Mouse (Mus musculus): ENCODE results near the gene Fads6.

Gene Fads6

DNA sequence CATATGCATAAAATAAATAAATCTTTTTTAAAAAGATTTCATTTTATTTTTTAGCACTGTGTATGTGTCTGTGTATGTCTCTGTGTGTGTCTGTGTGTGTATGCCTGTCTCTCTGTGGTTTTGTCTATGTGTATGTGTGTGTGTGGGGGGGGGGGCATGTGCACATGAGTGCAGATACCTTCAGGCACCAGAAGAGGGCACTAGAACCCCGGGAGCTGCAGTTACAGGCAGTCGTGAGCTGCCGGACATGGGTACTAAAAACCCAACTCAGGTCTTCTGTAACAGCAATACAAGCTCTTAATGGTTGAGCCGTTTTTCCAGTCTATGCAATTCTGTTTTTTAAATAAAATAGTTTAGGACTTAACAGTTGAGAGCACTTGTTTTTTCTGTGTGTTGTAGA lies 3.3 kb upstream of the Fads6 start:
- no peak for DNase-seq (ENCODE audit: low read depth)

DNA sequence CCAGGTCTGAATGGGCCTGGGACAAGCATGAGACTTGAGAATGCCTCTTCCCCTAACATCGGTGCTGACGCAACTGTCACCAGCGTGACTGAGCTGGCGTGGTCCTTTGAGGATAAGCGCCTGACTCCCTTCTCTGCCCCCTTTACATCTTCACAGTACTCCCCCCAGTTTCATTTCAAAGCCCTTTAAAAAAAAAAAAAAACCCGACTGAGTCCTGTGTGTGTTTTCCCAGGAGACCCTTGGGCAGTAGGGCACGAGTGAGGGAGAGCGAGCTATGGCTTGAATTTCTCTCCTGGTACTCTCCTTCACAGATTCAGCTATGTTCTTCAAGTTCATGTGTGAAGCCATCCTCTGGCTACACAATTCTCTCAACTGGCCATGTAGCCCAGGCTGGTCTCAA lies 697 bp upstream of the Fads6 start:
- no peak for DNase-seq (ENCODE audit: low read depth)

DNA sequence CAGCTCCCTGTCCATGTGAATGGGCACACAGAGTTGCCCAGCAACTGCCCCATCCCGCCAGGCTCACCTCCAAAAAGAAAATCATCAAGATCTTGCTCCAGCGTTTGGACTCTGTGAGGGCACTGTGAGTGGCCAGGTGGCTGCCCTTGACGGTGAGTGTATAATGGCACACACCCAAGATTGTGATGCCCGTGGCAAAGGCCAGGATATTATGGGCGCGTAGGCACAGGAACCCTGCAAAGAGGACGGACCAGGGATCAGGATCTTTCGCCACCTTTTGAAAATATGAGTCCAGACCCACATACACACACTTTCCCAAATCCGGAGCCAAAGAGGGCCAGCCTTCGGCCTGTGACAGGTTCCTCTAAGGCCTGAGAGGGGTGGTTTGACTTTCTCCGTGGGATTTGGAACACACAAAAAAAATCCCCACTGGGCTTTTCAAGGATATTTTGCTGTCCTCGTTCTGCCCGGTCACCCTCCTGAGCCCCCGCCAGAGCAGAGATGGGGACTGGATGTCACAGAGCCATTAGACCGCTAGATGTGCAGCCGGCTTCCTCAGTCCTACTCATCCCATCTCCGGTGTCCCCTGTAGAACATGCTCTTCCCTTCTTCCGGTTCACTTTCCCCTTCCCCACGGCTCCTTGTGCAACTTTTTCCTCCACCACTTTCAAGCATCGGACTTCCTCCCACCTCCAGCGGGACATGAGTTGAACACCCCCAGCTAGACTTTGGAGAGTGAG lies 822 bp downstream of the Fads6 start:
- no peak for DNase-seq (ENCODE audit: low read depth)

DNA sequence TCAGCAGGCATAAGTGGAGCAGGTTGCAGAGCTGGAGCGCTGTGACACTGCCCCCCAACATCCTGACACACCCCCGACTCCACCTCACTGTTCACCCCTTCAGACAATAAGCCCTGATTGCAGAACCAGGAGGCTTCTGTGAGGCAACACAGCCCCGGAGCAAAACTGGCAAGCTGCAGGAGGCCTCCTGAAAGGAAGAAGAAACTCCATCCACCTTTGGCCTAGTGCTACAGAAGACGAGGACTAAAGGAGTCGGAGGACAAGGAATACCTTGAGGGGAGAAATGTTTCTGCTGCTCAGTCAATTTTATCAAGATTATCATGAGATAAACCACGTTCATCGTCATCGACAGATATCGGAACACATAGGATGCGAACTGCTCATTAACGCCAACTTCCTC lies 1.5 kb downstream of the Fads6 start:
- DNase-seq (ENCODE audit: low read depth): no peak

DNA sequence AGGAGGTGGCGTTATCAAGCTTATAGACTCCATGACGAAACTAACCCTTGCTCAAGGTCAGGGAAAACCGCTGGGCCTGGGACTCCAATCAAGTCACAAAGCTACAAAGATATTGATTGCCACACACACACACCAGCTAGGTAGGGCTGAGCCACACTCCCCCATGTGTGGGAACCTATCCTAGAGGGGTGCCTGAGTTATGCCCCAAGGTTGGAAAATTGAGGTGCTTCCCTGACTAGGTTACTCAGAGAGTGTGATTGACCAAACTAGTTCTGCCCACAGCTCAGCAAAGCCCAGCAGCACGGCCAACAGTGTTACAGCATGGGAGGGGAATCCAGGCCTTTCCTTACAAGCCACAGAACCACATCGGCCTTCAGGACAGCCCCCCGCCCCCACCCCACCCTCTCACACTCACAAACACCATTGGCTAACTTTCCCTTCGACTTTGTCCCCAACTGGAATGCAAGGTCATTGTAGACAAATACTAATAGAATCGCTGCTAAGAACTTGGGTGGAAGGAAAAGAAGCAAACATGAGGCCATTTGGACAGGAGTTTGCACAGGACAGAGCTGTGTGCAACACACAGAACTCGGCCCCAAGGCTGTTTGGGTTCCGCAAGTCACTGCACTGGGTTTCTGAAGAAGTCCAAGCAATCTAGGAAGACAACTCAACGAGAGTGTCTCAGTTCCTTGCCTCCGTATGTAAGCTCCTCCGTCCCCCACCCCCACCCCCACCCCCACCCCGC lies 4.7 kb downstream of the Fads6 start:
- DNase-seq (ENCODE audit: low read depth): no peak

DNA sequence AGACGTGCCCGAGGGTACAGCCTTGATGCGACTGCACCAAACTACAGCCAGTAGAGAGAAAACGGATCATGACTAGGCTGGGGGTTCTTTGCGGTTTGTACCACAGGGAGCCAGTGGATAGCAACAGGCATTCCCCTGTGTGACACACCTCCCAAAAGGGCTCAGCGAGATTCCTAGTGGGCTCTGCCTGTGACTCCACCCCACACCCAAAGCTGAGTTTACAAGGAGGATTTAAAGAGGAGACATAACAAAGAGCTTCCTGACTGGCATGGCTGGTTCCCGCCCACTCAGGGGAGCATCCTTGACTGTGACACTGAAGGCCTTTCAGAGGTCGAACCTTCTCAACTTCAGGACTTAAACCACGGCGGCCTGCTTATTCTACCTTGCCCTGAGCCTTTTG lies 6.0 kb downstream of the Fads6 start:
- DNase-seq (ENCODE audit: low read depth): no peak

DNA sequence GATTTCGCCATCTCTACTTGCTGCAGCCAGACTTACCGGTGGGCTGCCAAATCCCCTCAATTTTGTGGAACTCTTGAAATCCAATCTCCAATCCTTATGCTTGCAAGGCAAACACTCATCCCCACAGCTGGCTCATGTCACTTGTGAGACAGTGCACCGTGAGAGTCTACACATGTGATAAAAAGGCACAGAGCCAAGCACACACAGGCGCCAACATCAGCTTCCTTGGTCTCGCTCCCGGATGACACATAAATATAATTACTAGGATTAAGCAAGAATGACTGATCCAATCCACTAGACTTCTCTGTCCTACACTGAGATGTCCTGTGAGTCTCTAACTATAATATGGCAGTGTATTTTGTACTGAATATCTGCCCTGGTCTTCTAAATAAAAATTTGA lies 6.5 kb downstream of the Fads6 start:
- DNase-seq (ENCODE audit: low read depth): peak; percentile 93

DNA sequence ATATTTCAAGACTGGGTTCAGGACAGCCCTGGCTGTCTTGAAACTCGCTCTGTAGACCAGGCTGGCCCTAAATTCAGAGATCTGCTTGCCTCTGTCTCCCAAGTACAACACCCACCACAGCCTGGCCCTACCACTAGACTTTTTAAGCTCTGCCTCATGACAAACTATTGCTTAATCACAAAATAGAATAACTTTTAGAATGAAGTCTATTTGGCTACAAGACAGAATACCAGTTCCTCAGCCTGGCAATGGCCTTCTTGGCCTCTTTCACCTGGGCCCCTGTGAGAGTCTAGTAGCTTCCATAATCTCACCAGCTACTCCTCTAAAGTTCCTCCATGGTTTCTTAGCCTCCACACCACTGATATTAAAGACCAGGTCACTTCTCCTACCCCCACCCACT lies 7.1 kb downstream of the Fads6 start:
- DNase-seq (ENCODE audit: low read depth): no peak

DNA sequence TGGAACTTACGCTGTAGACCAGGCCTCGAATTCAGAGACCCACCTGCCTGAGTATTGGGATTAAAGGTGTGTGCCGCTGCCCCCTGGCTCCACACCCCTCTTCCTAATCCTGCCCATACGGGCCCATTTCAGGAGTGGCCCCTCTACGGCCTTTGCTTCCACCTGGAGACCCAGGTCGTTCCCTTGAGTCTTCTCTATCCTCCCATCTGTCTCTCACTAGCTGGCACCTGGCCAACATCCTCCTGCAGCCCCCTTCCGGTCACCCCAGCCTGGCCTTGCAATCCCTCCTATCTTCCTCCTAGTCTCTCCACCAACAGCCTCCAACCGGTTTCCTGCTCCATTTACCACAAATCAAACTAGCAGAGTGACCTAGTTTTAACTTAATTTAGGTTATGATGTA lies 7.6 kb downstream of the Fads6 start:
- DNase-seq (ENCODE audit: low read depth): no peak

DNA sequence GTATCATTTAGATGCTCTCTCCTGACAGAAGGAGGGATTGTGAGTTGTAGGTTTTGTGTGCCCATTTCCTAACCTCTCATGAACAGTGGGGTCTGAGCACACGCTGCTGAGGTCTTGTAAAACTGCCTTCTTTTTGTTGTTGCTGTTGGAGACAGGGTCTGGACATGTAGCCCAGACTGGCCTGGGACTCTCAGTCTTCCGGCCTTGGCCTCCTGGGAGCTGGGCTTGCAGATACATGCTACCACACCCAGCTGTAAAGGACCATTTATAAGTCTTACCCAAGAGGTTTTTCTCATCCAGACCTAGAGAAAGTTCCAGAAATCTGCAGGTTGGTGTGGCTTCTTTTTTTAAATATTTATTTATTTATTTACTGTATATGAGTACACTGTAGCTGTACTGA lies 9.2 kb downstream of the Fads6 start:
- DNase-seq (ENCODE audit: low read depth): no peak

DNA sequence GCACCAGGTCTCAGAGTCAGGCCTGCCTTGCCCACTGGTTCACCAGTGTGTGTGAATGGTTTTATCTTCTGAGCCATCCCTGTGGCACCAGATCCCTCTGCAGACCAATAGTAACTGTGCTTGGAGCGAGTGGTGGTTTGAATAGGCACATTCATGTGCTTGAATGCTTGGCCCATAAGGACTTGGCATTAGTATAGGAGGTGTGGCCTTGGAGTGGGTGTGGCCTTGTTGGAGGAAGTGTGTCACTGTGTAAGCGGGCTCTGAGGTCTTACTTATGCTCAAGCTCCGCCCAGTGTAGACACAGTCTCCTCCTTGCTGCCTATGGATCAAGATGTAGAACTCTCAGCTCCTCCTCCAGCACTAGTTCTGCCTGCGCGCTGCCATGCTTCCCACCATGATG lies 10.1 kb downstream of the Fads6 start:
- peak; percentile 54 for DNase-seq (ENCODE audit: low read depth)

DNA sequence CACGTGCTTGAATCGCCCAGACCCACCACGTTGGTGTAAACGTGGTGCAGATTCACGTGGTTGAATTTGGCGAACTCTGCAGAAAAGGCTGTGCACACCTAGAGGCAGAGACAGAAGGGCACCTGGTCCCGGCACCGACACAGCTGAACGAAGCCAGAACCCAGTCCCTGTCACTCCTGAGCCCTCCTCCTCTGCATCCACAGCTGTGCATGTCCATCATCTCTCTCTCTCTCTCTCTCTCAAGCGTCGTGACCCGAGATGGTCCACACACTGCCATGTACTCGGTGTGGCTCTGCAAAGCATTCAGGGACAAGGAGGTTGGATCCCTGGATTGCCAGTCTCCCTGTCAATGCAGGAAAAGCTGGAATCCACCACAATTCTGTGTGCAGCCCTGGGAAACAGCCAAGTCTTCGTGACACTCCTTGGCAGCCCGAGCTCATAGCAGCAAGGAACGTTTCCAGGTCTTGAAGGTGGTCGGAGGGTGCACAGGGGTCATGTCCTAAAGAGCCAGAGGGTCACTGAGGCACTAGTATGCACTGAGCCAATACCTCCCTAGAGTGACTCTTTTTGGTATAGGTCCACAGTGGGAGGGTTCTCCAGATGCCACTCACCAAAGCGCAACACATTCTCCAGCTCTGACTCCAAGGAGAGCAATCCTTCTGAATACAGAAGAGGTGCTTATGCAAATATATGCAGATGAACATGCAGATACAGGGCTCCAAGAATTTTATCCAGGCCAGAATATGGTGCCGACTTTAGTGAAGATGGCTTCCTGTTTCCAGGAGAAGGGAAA lies 11.1 kb downstream of the Fads6 start:
- DNase-seq (ENCODE audit: low read depth): no peak

DNA sequence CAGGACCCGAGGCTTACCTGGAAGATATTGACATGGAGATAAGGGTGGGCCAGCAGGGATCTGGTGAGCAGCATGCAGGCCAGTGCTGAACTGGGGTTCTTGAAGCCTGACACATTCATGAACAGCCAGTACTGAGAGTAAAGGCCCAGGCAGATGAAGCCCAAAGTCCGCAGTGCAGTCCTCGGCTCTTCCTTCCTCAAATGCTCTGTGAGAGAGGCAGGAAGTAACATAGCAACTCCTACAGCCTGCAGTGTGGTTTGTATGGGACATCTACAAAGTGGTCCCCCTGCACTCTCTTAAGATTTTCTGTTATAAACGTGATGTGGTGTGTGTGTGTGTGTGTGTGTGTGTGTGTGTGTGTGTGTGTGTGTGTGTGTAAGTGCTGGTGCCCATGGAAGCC lies 12.2 kb downstream of the Fads6 start:
- no peak for DNase-seq (ENCODE audit: low read depth)

DNA sequence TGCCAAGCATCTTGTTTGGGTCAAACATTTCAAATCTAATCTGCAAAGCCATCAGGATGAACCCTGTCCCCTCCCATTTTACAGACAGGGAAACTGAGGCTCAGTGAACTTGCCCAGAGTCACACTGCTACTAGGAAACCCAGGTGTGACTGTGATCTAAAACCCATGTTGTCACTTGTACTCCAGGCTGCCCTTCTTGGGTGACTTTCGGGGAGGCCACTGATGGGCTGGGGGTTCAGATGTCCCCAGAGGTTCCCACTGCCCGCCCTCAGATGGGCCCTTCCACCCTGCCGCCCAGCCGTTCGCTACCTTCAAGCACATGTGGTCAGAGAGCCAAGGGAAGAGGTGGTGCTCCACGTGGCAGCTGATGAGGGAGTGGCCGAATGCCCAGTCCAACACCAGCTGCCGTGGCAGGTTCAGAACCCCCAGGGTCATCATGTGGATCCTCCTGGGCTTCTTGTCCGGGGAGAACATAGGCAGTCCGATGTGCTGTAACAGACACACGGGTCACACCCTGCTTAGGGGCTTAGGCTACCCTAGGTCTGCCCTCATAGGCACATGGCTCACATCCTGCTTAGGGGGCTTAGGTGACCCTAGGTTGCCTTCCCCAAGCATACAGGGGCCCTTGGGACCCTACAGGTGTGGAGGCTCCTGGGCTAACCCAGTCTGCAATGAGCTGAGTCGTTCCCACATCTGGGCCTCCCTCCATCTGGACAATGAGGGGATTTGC lies 13.4 kb downstream of the Fads6 start:
- no peak for DNase-seq (ENCODE audit: low read depth)

DNA sequence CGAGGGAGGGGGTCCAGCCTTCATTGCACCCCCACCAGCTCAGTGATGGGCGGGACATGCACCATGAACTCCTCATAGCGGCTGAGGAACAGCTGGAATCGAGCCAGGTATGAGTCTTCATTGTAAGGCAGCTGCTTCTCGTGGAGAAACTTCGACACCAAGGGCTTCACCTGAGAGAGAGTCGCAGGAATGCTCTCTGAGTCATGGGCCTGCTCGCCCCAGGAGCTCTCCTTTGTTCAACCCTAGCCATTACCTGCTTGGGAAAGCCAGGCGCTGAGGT lies 14.0 kb downstream of the Fads6 start:
- DNase-seq (ENCODE audit: low read depth): peak; percentile 37

DNA sequence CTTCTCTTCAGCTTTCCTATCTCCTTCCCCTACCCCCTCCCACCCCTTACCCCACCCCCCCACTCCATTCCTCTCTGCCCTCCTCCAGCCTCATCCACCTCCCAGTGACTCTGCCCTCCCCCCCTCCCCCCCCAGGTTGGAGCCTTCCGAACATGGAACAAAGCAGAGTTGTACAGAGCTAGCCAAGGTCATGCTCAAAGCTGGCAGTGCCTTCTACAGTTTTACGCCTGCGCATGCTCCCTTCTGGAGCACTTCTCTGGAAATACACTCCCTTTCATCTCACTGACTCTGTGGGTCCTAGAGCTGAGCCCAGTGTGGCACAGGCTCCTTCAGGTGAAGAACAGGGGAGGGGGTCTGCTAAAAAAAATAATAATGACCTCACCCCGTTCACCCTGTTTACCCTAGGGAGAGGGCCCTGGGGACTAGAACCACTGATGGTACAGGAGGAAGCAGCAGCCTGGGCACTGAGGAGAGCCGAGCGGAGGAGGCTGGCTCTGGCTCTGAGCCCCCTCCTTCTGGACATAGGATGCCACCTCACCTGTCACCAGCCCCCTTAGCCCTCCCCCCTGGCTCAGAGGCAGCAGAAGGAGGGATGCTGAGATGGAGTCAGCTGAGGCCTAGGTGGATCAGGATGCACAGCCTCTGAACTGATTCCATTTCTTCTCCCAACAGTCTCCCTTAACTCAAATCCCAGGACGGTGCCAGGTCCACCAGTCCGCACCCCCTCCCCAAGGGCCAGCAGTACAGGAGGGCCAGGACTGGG lies 14.6 kb downstream of the Fads6 start:
- peak; percentile 22 for DNase-seq (ENCODE audit: low read depth)

DNA sequence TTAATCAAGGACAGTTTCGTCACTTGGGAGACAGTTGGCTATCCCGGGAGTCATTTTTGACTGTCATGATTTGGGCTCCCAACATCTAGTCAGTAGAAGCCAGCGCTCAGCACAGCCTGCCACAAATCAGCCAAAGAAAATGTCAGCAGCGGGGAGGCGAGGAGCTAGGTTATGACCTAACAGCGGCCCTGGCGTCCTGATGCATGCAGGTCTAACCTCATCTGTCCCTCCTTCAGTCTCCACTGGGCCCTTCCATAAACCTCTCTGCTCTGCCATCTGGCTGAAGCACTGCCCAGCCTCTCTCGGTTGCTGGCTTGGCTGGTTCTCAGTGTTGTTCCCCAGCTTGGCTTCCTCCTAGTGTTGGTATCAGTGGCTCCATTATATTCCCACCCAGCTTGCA lies 15.2 kb downstream of the Fads6 start:
- DNase-seq (ENCODE audit: low read depth): peak; percentile 17

DNA sequence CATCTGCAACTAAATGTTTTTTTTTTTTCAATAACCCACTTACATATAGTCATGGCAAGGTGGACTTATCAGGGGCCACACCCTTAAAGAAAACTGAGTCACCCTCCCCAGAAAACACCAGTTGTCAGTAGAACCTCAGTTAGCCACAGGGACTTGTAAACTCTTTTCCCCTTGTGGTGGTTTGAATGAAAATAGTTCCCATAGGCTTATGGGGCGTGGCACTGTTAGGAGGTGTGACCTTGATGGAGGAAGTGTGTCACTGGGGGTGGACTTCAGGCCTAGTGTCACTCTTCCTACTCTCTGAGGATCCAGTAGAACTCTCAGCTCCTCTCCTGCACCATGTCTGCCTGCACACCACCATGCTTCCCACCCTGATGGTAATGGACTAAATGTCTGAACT lies 17.7 kb downstream of the Fads6 start:
- DNase-seq (ENCODE audit: low read depth): peak; percentile 24

DNA sequence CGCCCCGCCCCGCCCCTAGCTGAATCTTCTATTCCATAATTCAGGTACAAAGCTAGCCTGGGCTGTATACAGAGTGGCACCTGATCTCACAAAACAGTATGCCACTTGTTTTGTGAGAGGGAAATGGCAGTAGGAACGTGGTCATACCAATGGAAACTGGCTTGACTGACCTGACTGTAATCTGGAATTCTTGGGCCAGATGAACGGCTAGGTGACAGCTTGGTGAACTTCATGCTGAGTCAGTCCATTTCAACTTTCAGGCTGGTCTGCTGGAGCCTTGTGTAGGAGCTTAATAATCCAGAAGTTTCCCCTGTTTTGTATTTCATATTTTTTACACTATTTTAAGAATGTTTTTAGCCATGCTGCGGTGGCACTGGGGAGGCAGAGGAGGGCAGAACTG lies 19.3 kb downstream of the Fads6 start:
- no peak for DNase-seq (ENCODE audit: low read depth)

DNA sequence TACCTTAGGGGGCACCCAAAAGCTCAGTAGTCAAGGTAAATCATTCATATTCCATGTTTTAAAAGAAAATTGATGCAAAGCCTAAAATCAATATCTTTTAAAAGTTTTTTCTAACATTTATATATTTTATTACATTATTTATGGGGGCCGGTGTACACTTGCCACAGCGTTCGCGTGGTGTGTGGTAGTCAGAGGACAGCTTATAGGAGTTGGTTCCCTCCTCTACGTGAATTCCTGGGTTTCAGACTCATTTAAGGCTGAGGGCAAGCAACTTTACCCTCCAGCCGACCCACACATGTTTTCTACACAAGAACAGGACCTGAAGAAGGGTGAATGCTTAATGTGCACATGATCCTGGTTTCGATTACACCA lies 19.9 kb downstream of the Fads6 start:
- no peak for DNase-seq (ENCODE audit: low read depth)

DNA sequence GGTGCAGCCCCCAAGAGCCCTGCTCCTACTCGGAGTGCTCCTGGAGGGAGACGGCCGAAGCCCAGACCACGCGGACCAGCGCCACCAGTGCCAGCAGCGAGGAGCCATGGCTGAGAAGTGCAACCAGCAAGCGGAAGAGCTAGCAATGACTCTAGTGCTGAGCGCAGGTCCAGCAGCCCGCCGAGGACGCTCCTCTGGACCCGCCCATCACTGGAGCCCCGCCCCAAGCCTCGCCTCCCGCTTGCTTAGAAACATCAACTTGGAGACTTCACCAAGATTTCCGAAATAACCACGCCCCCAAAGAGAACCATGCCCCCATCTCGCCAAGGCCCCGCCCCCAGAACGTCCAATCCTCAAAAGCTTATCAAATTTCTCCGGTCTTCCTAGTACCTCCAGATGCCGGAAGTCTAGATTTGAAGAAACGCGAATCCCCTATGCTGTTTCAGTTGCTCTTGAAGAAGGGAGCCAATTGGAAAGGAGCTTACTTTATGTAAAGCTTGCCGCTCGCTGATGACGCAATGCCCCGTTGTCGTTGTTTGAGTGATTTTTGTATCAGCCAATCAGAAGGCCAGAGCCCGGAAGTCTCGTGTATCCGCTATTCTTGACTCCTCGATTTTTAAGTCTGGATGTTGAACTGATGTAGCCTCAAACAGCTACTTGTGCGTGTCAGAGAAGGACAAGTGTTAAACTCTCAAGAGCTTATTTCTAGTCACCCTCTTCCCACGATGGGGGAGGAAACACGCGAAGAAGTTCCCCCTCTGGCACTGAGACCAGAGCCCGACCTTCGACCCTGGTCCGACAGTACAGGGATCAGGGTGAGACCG lies 20.5 kb downstream of the Fads6 start, which contains the start of gene Fdxr:
TSS of gene Fdxr (minus strand) at position 271 of the 824 bp plus-strand sequence.
- peak; percentile 100 for DNase-seq (ENCODE audit: low read depth)
